Comparison of ENCODE assay signal across 21 mouse cellular contexts in the genomic region with DNA sequence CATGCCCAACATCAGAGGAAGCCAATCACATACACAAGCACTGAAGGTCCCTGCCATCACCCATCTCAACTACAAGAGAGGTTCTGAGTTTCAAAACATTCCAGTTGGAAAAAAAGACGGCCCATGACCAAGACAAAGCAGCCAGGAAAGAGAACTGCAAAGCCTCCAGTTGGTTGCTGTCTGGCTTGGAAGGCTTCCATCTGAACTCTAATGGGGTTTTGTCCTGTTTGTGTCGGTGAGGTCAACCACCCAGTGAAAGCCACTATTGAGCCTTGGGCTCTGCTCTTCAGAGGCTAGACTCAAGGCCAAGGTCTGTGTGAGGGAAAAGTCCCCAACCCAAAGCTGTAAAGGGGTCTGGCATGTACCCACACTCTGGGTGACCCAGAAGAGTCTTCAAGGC.
DNase-seq lines count a peak whose midpoint lies in the region; ATAC-seq lines count a peak whose summit lies in the region.
"Had no signal": no experiment of that assay in that cellular context is flagged by ENCODE, and none has a peak within 500 bp of the region (broad histone marks: within the 10 kb centered on the region; RNA-seq: fewer than 3 reads in every experiment).

No protein-coding gene starts in this region.

- H3K27me3 ChIP-seq in heart, embryonic 10.5 days (ENCODE audit: insufficient read depth, poor library complexity, severe bottlenecking), result peaks cover 13% of the 10 kb centered on the region
- peaks cover 8% of the 10 kb centered on the region; the same call in 1 of the 2 replicates for H3K27me3 ChIP-seq in kidney, embryonic 15.5 days
- H3K27me3 ChIP-seq: CH12.LX; embryonic facial prominence, embryonic 12.5 days had no signal

- H3K4me1 ChIP-seq in heart, embryonic 10.5 days, result peaks cover 18% of the 10 kb centered on the region; the same call in 1 of the 2 replicates
- H3K4me1 ChIP-seq in kidney, embryonic 15.5 days, result peaks cover 26% of the 10 kb centered on the region

- intact Hi-C loops in heart, postnatal 10 days (cut with DNase I), result loop anchor here (5.0 to 10.0 kb wide), 2 partner anchors 749 to 857 kb away; no protein-coding TSS in a partner anchor

- no peak overlapping the region for H3K9ac ChIP-seq in kidney, embryonic 15.5 days
- H3K9ac ChIP-seq: embryonic facial prominence, embryonic 12.5 days; forebrain, embryonic 15.5 days; liver, embryonic 14.5 days had no signal

- ATAC-seq in kidney, embryonic 15.5 days (replicated peaks; ENCODE audit: low FRiP score), result 0 out of 2 replicates have a peak, but pooled peaks have one; percentile 1
- ATAC-seq: forebrain, embryonic 15.5 days; hindbrain, embryonic 16.5 days had no signal

- no peak overlapping the region for H3K4me2 ChIP-seq in kidney, embryonic 15.5 days
- H3K4me2 ChIP-seq: embryonic facial prominence, embryonic 12.5 days; forebrain, embryonic 15.5 days; heart, embryonic 11.5 days had no signal

- 70% methylated on average over 2 of the region's 2 CpGs for WGBS in heart, embryonic 10.5 days
- WGBS in kidney, embryonic 15.5 days, result 70% methylated on average over 2 of the region's 2 CpGs

- no peaks in the 10 kb centered on the region for H3K36me3 ChIP-seq in heart, embryonic 10.5 days
- no peaks in the 10 kb centered on the region for H3K36me3 ChIP-seq in kidney, embryonic 15.5 days
- H3K36me3 ChIP-seq: embryonic facial prominence, embryonic 12.5 days; forebrain, embryonic 15.5 days had no signal

- no peak overlapping the region for H3K4me3 ChIP-seq in heart, embryonic 10.5 days
- H3K4me3 ChIP-seq in kidney, embryonic 15.5 days (replicated peaks), result no peak overlapping the region
- H3K4me3 ChIP-seq: embryonic facial prominence, embryonic 12.5 days; forebrain, embryonic 15.5 days had no signal

- H3K9me3 ChIP-seq in heart, embryonic 10.5 days, result no peaks in the 10 kb centered on the region
- no peaks in the 10 kb centered on the region for H3K9me3 ChIP-seq in kidney, embryonic 15.5 days (replicated peaks)
- H3K9me3 ChIP-seq: embryonic facial prominence, embryonic 12.5 days; forebrain, embryonic 15.5 days had no signal

- no peak overlapping the region for H3K27ac ChIP-seq in heart, embryonic 10.5 days
- peak overlapping the region; percentile 87; the same call in 1 of the 2 replicates for H3K27ac ChIP-seq in kidney, embryonic 15.5 days
- H3K27ac ChIP-seq: embryonic facial prominence, embryonic 12.5 days; forebrain, embryonic 15.5 days; liver, embryonic 14.5 days; macrophage had no signal

- DNase-seq in adrenal gland, postnatal 10 days, result peak; percentile 34
- no peak for DNase-seq in adrenal gland, postnatal 25 days
- peak; percentile 12 to 36 for DNase-seq in heart, postnatal 10 days
- no peak for DNase-seq in heart, embryonic 10.5 days (ENCODE audit: low spot score)
- no peak for DNase-seq in kidney, postnatal 4 days
- DNase-seq in Muller cell, postnatal 12 days (ENCODE audit: inconsistent ontology term), result peak; percentile 28
- DNase-seq in right cerebral cortex, postnatal 4 days, result no peak
- DNase-seq: cerebellum, adult 8-10 months; gastrocnemius, postnatal 10 days; lung, adult 2 months; lung, postnatal 10 days; midbrain, embryonic 14.5 days; thymus, postnatal 4 days had no signal

Comparison
In these comparisons a context has a peak if more than half of its experiments do, and no peak if none do; other contexts are left out.
1. DNase-seq: peak in adrenal gland, postnatal 10 days (single experiment), heart, postnatal 10 days (2 of 2) and Muller cell, postnatal 12 days (single experiment); none in adrenal gland, postnatal 25 days (single experiment), heart, embryonic 10.5 days (single experiment), kidney, postnatal 4 days (0 of 2) and right cerebral cortex, postnatal 4 days (single experiment).